In the genomic region with DNA sequence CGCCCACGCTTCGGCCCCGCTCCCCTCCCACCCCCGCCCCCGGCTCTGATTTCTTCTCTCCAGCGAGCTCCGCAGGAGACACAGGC, we compare ENCODE assay signal across 8 mouse cellular contexts. TPM values are rescaled to one million over a fixed set of nuclear protein-coding genes. Genes with fewer than 3 reads are reported as not detected.
DNase-seq lines count a peak whose midpoint lies in the region; ATAC-seq and TF ChIP-seq lines count a peak whose summit lies in the region.

Wnt6 (plus strand) TSS at position 48 of the 86 bp plus-strand sequence.

- DNase-seq in kidney, postnatal 4 days: no peak
- no peak for DNase-seq in Muller cell, postnatal 12 days (ENCODE audit: inconsistent ontology term)
- no peak for DNase-seq in kidney, adult 9 months
- DNase-seq in B cell, adult 2 months: no peak

- H3K9ac ChIP-seq in kidney, embryonic 16.5 days (replicated peaks; ENCODE audit: low read length): peak within 1 kb of the TSS; percentile 51
- peak within 1 kb of the TSS; percentile 73 for H3K9ac ChIP-seq in embryonic facial prominence, embryonic 13.5 days
- H3K9ac ChIP-seq in intestine, embryonic 15.5 days: peak within 1 kb of the TSS; percentile 37

- H3K36me3 ChIP-seq in kidney, embryonic 16.5 days (ENCODE audit: insufficient read depth, low read length): no peaks in the 10 kb centered on the region
- H3K36me3 ChIP-seq in embryonic facial prominence, embryonic 13.5 days: no peaks in the 10 kb centered on the region
- no peaks in the 10 kb centered on the region for H3K36me3 ChIP-seq in intestine, embryonic 15.5 days
- no peaks in the 10 kb centered on the region for H3K36me3 ChIP-seq in myocyte (ENCODE audit: control insufficient read depth, insufficient read depth)

- WGBS in kidney, embryonic 16.5 days: 0% methylated on average over 1 of the region's 8 CpGs
- WGBS in embryonic facial prominence, embryonic 13.5 days: no CpG with 5 or more reads among the region's 8 CpGs
- WGBS in intestine, embryonic 15.5 days: 0% methylated on average over 1 of the region's 8 CpGs

- ATAC-seq in kidney, embryonic 16.5 days (ENCODE audit: low FRiP score, low TSS enrichment): no peak
- no peak for ATAC-seq in embryonic facial prominence, embryonic 13.5 days (ENCODE audit: insufficient number of reproducible peaks, insufficient read depth, low FRiP score, low TSS enrichment, low read depth)
- ATAC-seq in intestine, embryonic 15.5 days: no peak

- H3K27me3 ChIP-seq in kidney, embryonic 16.5 days (ENCODE audit: insufficient read depth, low read length): peaks cover 64% of the 10 kb centered on the region
- H3K27me3 ChIP-seq in embryonic facial prominence, embryonic 13.5 days: peaks cover 94% of the 10 kb centered on the region
- peaks cover 75% of the 10 kb centered on the region for H3K27me3 ChIP-seq in intestine, embryonic 15.5 days (replicated peaks)
- peaks cover 20% of the 10 kb centered on the region for H3K27me3 ChIP-seq in myocyte (ENCODE audit: control insufficient read depth, insufficient read depth, insufficient read length)

- H3K4me1 ChIP-seq in kidney, embryonic 16.5 days (ENCODE audit: insufficient read depth, low read length): peaks cover 26% of the 10 kb centered on the region
- peaks cover 55% of the 10 kb centered on the region for H3K4me1 ChIP-seq in embryonic facial prominence, embryonic 13.5 days
- peaks cover 26% of the 10 kb centered on the region for H3K4me1 ChIP-seq in intestine, embryonic 15.5 days (replicated peaks)

- no peak for TF ChIP-seq POLR2A in myocyte (IDR thresholded peaks at IDR 0.05; ENCODE audit: insufficient read length, low read depth)

- no peaks in the 10 kb centered on the region for H3K79me2 ChIP-seq in myocyte (ENCODE audit: control insufficient read depth, insufficient read depth)

- no peaks in the 10 kb centered on the region for H3K9me3 ChIP-seq in kidney, embryonic 16.5 days (ENCODE audit: low read length)
- H3K9me3 ChIP-seq in embryonic facial prominence, embryonic 13.5 days: no peaks in the 10 kb centered on the region
- no peaks in the 10 kb centered on the region for H3K9me3 ChIP-seq in intestine, embryonic 15.5 days

- H3K4me2 ChIP-seq in kidney, embryonic 16.5 days (replicated peaks; ENCODE audit: low read depth, low read length): peak within 1 kb of the TSS; percentile 92
- peak within 1 kb of the TSS; percentile 93 for H3K4me2 ChIP-seq in embryonic facial prominence, embryonic 13.5 days
- H3K4me2 ChIP-seq in intestine, embryonic 15.5 days (replicated peaks): peak within 1 kb of the TSS; percentile 93
- peak within 1 kb of the TSS; percentile 94 for H3K4me2 ChIP-seq in myocyte (ENCODE audit: low read depth)

- peak within 1 kb of the TSS; percentile 54 for H3K4me3 ChIP-seq in kidney, embryonic 16.5 days (ENCODE audit: low read length)
- peak within 1 kb of the TSS; percentile 56 for H3K4me3 ChIP-seq in embryonic facial prominence, embryonic 13.5 days
- peak within 1 kb of the TSS; percentile 48 for H3K4me3 ChIP-seq in intestine, embryonic 15.5 days (replicated peaks)
- H3K4me3 ChIP-seq in myocyte: peak within 1 kb of the TSS; percentile 16

- no peak within 1 kb of the TSS for H3K27ac ChIP-seq in kidney, embryonic 16.5 days (ENCODE audit: low read length)
- peak within 1 kb of the TSS; percentile 51; the same call in 1 of the 2 replicates for H3K27ac ChIP-seq in embryonic facial prominence, embryonic 13.5 days
- H3K27ac ChIP-seq in intestine, embryonic 15.5 days: no peak within 1 kb of the TSS

- H3ac ChIP-seq in myocyte (ENCODE audit: control insufficient read depth, insufficient read length): peak within 1 kb of the TSS; percentile 10

TF ChIP-seq in myocyte, 11 proteins besides CTCF, POLR2A, EP300 and RAD21:
- TF ChIP-seq TCF3 (IDR thresholded peaks at IDR 0.05; ENCODE audit: insufficient read length, low read depth): no peak
- no peak for TF ChIP-seq MYOG (IDR thresholded peaks at IDR 0.05; ENCODE audit: control insufficient read depth in 1 of 3, insufficient read depth in 1 of 3, insufficient read length in 2 of 3, low read depth in 2 of 3)
- no peak for TF ChIP-seq E2F4 (IDR thresholded peaks at IDR 0.05; ENCODE audit: insufficient read depth)
- no peak for TF ChIP-seq TCF12 (IDR thresholded peaks at IDR 0.05; ENCODE audit: insufficient read depth, poor library complexity, severe bottlenecking)
- TF ChIP-seq POLR2AphosphoS2 (IDR thresholded peaks at IDR 0.05; ENCODE audit: insufficient read length, low read depth): no peak
- TF ChIP-seq MYOD1 (IDR thresholded peaks at IDR 0.05; ENCODE audit: control insufficient read depth in 1 of 3, insufficient read length in 2 of 3, low read depth in 2 of 3): no peak
- TF ChIP-seq SRF (IDR thresholded peaks at IDR 0.05; ENCODE audit: control insufficient read depth, insufficient read length, low read depth): no peak
- TF ChIP-seq REST (IDR thresholded peaks at IDR 0.05; ENCODE audit: insufficient read depth, insufficient read length): no peak
- no peak for TF ChIP-seq MAX (IDR thresholded peaks at IDR 0.05; ENCODE audit: low read depth)
- TF ChIP-seq USF1 (IDR thresholded peaks at IDR 0.05; ENCODE audit: low read depth): no peak
- TF ChIP-seq CEBPB (IDR thresholded peaks at IDR 0.05; ENCODE audit: insufficient read depth, poor library complexity, severe bottlenecking): no peak

RNA-seq across cellular contexts. Expression of gene Wnt6, which starts in this region (rescaled TPM):
- 1.9 and 2.5 TPM in 2 replicates for polyA plus RNA-seq in kidney, embryonic 16.5 days (2015; fragmentation: Nextera tagmentation; extraction: Ambion mirVana)
- 49.1 and 55.5 TPM in 2 replicates for polyA plus RNA-seq in embryonic facial prominence, embryonic 13.5 days (2015; fragmentation: Nextera tagmentation; extraction: Ambion mirVana)
- polyA plus RNA-seq in intestine, embryonic 15.5 days (2015; fragmentation: Nextera tagmentation; extraction: Ambion mirVana): 0.18 and 0.58 TPM in 2 replicates
- 3.1 TPM for polyA plus RNA-seq in myocyte (2012; fragmentation: generic; extraction: Trizol)

Comparison
In these comparisons a context has a peak if more than half of its experiments do, and no peak if none do; other contexts are left out.
1. RNA of gene Wnt6 (polyA plus RNA-seq): 49.1 to 55.5 TPM in embryonic facial prominence, embryonic 13.5 days; 3.1 TPM in myocyte (single experiment), 1.9 to 2.5 TPM in kidney, embryonic 16.5 days and 0.18 to 0.58 TPM in intestine, embryonic 15.5 days; every median in the first group is over 10 times any median in the second.
2. Peak in every context shown above with its lines, with median percentiles within 50 percentile points of each other: H3K4me2 ChIP-seq, H3K4me3 ChIP-seq and H3K9ac ChIP-seq.